ENCODE assay signal across 9 mouse cellular contexts in genomic region chr14:25017860-25018259, GRCm38 (mm10).
DNase-seq lines count a peak whose midpoint lies in the region; ATAC-seq and TF ChIP-seq lines count a peak whose summit lies in the region.
"Had no signal": no experiment of that assay in that cellular context is flagged by ENCODE, and none has a peak within 500 bp of the region (broad histone marks: within the 10 kb centered on the region; RNA-seq: fewer than 3 reads in every experiment).

No protein-coding gene starts in this region.

- TF ChIP-seq EP300 in lung, postnatal 0 days (IDR thresholded peaks at IDR 0.05) = no peak

- no peaks in the 10 kb centered on the region for H3K4me1 ChIP-seq in lung, postnatal 0 days (ENCODE audit: insufficient read depth, low read depth, low read length)

- WGBS in lung, postnatal 0 days = 78% methylated on average over 5 of the region's 5 CpGs

- DNase-seq in gastrocnemius, adult 18-20 months (ENCODE audit: low spot score) = peak; percentile 15
- DNase-seq in gastrocnemius, postnatal 36 days = no peak
- DNase-seq in lung, postnatal 0 days (ENCODE audit: low spot score) = no peak
- DNase-seq in lung, postnatal 25 days (ENCODE audit: low spot score) = no peak
- peak; percentile 1 for DNase-seq in c-Kit-positive CD71-positive TER-119-positive erythroid progenitor cells, embryonic 14.5 days (ENCODE audit: low spot score)
- peak; percentile 10 for DNase-seq in testis, postnatal 14 days (ENCODE audit: low spot score)
- DNase-seq in lung, postnatal 36 days = no peak

- H3K27ac ChIP-seq in lung, postnatal 0 days (ENCODE audit: low read length) = no peak overlapping the region
- H3K27ac ChIP-seq: embryonic facial prominence, embryonic 15.5 days had no signal

- no peak overlapping the region for H3K9ac ChIP-seq in lung, postnatal 0 days (replicated peaks; ENCODE audit: low read depth)
- H3K9ac ChIP-seq: embryonic facial prominence, embryonic 15.5 days had no signal

- no peak overlapping the region for H3K4me3 ChIP-seq in lung, postnatal 0 days (ENCODE audit: low read depth, low read length)
- H3K4me3 ChIP-seq: embryonic facial prominence, embryonic 15.5 days had no signal

- no peaks in the 10 kb centered on the region for H3K9me3 ChIP-seq in lung, postnatal 0 days (ENCODE audit: low read length)
- H3K9me3 ChIP-seq: embryonic facial prominence, embryonic 15.5 days had no signal

- ATAC-seq in lung, postnatal 0 days = no peak
- ATAC-seq in monocyte, adult 5-6 weeks (replicated peaks; ENCODE audit: insufficient number of reproducible peaks, low FRiP score, low TSS enrichment, poor library complexity, severe bottlenecking) = no peak

- H3K36me3 ChIP-seq in lung, postnatal 0 days (ENCODE audit: insufficient read depth, low read length) = no peaks in the 10 kb centered on the region
- H3K36me3 ChIP-seq: embryonic facial prominence, embryonic 15.5 days had no signal

- intact Hi-C loops in gastrocnemius, postnatal 36 days (cut with DNase I) = loop anchor here (5.0 kb wide), 1 partner anchor 516 kb away; no protein-coding TSS in a partner anchor

- no peak overlapping the region for H3K4me2 ChIP-seq in lung, postnatal 0 days (replicated peaks; ENCODE audit: low read depth, low read length)
- H3K4me2 ChIP-seq: embryonic facial prominence, embryonic 15.5 days had no signal

- peak; percentile 70 for TF ChIP-seq CTCF in lung, postnatal 0 days (IDR thresholded peaks at IDR 0.05)

- H3K27me3 ChIP-seq in lung, postnatal 0 days (replicated peaks; ENCODE audit: insufficient read depth, low read length) = no peaks in the 10 kb centered on the region
- H3K27me3 ChIP-seq: embryonic facial prominence, embryonic 15.5 days had no signal

Comparison
In these comparisons a context has a peak if more than half of its experiments do, and no peak if none do; other contexts are left out.
1. DNase-seq: peak in gastrocnemius, adult 18-20 months (single experiment), c-Kit-positive CD71-positive TER-119-positive erythroid progenitor cells, embryonic 14.5 days (single experiment) and testis, postnatal 14 days (single experiment); none in gastrocnemius, postnatal 36 days (0 of 2), lung, postnatal 0 days (single experiment), lung, postnatal 25 days (single experiment) and lung, postnatal 36 days (single experiment).